Mouse (Mus musculus): ENCODE measurements around the gene Ppp1cb. TPM values are rescaled to one million over a fixed set of nuclear protein-coding genes. Genes with fewer than 3 reads are reported as not detected.
"Not testable (repeated sequence)": the region's sequence is repeated elsewhere in the genome, so short reads cannot be mapped to it uniquely, and the experiment has no call there.

The Ppp1cb gene
- 100 to 1,000 TPM; 400 to 449 (median 432) TPM for total RNA-seq (2022)

DNA sequence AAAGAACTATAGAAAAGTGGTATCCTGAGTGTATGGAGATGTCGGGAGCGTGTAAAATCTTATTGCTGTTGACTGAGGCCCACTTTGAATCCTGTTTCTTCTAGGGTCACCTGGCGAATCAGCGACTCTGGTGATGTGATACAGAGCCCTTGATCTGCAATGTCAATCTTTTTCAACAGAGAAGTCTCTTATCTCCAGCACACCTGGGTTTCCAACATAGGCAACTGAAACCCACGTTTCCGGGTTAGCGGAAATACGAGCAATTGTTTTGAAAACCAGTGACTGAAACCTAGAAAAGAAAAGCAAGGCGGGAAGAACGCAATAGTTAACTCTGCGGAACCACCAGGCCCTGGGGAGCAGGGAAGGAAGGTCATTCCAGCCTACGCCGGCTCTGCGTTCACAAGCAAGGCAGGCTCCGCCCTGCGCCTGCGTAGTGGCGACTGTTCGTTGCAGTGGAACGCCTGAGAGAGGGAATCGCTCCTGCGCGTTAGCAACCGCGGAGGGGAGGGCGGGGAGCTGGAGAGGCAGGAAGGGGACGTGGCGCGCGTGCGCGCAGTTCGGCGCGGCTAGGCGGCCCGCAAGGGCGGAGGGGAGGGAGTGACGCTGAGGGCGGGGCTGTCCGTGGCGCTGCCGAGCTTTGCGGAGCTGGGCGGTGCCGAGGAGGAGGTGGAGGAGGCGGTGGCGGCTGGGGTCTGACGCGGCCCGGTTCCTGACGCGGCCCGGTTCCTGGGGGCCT lies at the start of gene Ppp1cb:
Gene Ppp1cb (plus strand): TSS at position 436 of the 736 bp plus-strand sequence.
- DNase-seq (ENCODE audit: low spot score): peak; percentile 97

DNA sequence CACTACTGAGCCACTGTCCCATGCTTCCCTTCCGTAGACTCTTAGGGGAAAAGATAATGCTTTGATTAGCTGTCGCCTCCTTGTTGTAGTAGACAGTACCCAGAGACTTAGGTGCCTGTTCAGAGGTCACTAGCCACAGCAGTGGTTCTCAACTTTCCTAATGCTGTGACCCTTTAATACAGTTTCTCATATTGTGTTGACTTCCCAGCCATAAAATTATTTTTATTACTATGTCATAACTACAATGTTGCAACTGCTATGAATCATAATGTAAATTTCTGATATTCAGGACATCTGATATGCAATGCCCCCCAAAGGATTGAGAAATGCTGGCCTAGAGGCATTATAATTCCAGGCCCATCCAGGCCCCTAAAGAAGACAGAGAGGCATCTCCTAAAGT lies 48.9 kb upstream of the Ppp1cb start:
- no peak for DNase-seq (ENCODE audit: low spot score)

DNA sequence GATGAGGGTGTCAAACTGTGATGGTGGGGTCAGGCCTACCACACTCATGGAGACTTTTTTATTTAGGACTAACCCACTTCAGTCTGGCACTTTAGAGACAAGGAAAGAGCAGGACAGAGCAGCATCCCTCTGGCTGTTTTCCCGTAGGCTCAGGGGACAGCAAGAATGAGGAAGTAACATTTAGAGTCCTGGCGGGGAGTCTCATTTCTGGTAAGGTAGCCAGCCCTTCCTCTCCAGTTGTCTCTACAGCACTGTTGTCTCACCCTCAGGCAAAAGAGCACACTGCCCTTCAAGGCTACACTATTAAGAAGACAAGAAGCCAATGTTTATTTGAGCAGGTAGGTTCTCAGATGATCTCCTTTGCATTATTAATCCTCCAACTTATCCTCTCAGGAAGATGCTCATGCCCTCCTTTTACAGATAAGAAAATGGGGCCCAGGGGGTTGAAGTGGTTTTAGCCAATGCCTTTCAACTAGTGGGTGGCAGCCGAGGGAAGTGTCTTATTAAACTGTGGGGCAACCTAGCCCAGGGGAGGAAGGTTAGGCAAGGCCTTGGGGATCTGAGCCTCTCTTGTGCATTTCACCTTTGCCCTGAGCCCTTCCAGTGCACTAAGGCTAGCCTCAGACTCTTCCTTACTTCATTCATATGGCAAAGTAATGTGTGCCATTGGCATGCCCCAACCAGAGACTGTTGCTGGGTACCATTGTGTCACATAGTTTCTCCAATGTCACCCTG lies 47.5 kb upstream of the Ppp1cb start:
- DNase-seq (ENCODE audit: low spot score): no peak

DNA sequence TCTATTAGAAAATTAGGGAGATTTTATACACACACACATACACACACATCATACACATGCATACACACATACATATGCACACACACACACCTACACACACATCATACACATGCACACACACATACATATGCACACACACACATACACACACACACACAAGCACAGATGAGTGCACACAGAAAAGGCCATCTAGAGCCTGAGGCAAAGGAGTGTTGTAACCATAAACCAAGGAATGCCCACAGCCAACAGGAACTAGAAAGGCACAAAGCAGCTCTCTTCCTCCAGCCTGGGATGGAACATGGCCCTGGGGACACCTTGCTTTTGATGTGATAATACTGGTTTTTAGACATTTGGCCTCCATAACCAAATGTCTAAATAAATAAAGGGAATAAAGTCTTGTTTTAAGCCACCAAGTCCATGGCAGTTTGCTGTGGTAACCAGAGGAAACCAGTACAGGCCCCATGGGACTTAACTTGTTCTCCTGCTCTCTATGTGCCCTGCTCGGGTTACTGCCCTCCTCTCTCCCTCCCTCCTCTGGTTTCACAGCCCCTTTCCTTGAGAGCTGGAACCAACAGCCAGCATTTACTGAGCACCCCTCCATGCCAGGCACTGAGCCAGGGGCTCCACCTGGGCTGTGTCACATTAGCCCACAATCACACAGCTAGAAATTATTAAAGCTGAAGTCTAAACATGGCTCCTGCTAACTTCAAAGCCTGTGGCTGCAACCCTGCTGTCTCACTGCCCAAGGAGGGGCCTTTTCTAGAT lies 46.3 kb upstream of the Ppp1cb start:
- DNase-seq (ENCODE audit: low spot score): no peak

DNA sequence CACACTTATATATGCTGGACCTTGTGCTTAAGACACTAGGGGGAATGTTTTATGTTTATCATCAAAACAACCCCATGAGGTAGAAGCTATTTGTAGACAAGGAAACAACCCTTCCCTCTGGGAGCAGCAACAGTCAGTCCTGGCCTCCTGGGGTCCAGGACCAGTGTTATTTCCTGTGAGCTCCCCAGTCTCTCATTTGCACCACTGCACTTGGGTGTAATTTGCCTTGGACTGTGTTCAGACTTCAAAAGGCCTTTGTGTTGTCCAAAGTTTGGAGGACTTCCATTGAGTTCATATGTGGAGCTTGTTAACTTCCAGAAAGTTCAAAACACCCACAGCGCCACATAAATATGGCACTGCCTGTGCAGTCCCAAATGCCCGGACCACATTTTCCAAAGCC lies 45.6 kb upstream of the Ppp1cb start:
- peak; percentile 51 for DNase-seq (ENCODE audit: low spot score)

DNA sequence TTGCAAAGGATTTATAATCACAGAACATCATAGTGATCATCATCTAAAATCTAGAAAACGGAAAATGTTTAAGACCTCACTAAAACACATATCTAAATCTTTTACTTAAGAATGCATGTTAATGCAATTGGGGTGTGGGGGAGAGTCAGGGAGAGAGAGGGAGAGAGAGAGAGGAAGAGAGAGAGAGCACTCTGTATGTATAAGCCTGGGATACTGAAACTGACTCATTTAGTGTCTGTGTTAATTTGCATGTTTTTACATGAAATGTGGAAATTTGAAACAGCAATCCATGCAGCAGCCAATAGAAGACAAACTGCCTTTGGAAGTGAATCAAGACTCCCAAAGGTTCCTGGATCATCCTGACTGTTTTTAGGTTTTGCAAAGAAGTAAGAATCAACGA lies 45.1 kb upstream of the Ppp1cb start:
- no peak for DNase-seq (ENCODE audit: low spot score)

DNA sequence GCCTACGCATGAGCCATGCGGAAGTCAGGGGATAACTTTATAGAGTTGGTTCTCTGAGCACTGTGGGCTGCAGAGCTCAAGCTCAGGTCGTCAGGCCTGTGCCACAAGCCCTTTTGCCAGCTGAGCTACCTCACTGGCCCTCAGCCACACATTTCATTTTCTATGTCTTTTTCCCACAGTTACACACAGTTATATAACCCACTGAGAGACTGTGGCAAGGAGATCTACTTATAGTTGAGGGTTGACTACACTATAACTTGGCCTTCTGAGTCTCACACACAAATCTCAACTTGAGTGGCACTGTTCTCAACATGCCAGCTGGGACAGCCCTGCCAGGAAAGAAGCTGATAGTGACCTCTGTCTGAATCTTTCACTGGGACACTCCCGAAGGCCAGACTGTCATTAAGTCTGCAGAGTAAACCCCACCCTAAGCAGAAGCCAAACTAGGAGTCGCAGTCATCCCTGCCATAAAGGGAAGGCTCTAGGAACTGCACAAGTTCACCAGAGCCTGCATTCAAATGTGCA lies 44.1 kb upstream of the Ppp1cb start:
- no peak for DNase-seq (ENCODE audit: low spot score)

DNA sequence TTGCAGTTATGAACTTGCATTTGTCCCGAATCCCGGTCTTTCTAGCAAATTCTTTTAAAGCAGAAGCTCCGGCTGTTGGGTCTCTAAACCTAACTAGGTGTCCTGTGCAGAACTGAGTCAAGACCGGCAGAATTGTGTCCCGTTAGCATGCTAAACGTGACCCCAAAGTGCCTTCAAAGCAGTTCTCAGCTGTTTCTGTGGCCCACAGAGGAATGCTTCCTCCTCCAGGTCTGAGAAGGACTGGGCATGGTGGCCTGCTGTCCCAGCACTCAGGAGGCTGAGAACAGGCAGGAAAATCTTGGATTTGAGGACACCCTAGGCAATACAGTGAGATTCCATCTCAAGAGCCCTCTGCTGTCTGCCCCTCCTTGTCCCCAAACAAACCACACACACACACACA lies 43.1 kb upstream of the Ppp1cb start:
- DNase-seq (ENCODE audit: low spot score): no peak

DNA sequence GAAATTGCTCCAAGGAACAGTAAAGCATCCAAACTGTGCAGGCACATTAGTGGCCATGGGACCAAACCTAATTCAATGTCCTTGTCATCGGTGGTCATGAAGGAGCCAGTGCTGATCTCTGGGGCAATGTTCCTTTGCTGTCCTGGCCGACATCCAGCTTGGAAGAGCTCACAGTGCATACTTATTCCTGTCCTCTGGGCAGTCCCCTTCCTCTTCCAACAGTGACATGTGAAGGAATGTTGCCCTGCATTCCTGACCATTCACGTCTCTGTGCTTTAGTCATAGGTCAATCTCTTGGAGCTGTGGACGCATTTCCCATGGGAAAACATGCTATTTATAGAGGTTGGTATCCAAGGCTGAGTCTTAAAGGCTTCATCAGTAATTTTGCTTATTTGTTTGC lies 41.8 kb upstream of the Ppp1cb start:
- DNase-seq (ENCODE audit: low spot score): peak; percentile 77

DNA sequence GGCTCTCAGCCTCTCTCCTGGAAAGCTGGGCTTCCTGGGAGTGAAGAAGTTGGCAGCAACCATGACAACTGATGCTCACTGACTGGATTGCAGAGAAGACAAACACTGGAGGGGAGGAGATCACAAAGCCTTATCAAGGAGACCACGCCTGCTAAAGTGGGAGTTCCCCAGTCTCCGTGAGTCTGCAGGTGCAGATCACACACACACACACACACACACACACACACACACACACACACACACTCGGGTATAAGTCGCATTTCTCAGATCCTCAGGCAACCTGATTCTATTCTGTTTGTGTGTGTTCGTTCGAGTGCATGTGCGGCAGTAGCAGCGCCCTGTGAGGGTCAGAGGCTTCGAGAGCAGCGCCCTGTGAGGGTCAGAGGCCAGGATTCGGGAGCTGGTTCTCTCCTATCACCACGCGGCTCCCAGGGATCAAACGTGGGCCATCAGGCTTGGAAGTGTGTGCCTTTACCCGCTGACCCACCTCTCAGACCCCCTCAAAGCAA lies 36.5 kb upstream of the Ppp1cb start:
- DNase-seq (ENCODE audit: low spot score): no peak

DNA sequence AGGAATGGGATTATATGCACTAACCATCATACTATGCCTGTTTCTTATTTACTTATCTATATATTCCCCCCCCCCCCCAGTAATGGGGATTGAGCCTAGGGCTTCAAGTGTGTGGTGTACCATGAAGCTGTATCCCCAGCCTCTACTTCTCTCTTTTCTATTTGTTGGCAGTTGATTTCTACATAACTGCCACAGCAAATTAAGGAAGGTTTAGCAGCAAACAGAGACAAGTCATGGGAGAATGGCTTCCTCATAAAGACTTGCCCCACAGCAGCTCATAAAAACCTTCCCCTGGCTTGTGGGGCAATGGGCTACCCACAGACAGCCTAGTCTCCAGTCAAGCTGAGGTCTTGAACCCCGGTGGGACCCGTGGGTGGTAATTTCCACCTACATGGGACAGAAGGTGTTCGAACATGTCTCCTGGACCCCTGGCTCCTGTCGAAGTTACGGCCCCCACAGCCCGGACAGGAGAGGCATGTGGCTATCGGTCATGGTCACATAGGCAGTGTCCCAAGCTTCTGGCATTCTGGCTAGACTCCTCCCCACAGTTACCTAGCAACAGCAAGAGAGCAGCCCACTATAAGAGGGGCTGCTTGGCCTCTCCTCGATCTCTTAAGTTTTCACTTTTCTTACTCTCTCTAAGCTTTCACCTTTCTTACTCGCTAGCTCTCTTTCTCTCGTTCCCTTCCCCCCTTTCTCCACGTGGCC lies 35.1 kb upstream of the Ppp1cb start:
- DNase-seq (ENCODE audit: low spot score): no peak

DNA sequence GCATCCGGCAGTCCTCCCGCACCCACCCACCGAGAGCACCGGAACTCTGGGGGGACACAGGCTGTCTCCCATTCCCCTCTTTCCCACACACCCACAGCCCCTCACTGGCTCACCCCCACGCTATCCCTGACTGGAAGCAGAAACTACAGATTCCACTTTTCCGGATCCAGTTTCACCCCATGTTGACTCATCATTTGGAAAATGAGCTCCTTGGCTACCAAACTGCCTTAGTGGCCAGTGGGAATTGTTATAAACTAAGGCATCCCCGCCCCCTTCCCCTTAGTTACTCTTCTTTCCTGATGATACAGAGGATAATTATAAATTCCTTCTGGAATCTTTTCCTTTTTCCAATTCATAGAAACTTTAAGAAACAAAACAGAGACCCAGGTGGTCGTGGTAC lies 34.2 kb upstream of the Ppp1cb start:
- no peak for DNase-seq (ENCODE audit: low spot score)

DNA sequence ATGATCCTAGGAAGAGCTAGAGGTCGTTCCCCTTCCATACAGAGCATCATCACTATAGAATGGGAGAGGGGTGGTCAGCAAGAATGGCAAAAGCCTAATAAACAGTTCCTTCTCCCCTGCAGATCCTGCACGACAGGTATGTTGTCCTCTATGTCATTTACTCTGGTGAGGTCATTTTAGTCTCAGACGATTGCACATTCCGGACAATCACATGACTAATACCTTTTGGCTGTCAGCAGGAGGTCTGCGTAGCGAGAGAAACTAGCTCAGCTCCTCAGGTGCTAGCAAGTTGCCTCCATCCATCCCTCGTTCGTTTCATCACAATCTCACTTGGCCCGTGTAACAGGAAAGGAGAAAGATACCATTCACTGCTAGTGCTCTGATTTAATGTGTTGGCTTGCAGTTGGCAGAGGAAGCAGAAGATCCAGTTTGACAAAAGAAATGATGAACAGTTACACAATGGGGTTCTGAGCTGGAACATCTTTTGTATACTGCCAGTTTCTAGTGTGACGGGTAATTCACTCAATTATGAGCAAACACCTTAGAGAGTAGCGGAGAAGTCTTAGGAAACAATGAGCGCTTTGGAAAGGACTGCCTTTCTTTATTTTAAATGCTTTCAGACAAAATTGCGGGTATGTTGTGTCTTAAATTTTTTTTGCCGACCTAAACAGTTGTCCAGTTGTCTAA lies 33.0 kb upstream of the Ppp1cb start:
- DNase-seq (ENCODE audit: low spot score): no peak

DNA sequence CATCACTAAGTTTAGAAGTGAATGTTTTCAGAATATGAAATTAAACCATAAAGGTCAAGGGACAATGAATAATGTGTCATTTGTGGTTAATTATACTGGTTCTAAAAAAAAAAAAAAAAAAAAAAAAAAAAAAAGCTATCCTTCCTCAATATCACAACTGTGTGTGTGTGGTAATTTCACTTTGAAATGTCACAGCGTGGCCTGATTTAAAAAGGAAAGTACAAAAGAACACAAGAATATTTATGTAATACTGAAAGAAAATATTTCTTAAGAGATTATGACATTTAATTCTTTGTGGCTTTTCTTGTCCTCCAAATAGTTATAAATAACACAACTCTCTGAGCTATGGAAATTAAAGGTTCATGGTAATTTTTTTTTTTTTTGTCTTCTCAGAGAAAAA lies 28.2 kb upstream of the Ppp1cb start:
- DNase-seq (ENCODE audit: low spot score): no peak

DNA sequence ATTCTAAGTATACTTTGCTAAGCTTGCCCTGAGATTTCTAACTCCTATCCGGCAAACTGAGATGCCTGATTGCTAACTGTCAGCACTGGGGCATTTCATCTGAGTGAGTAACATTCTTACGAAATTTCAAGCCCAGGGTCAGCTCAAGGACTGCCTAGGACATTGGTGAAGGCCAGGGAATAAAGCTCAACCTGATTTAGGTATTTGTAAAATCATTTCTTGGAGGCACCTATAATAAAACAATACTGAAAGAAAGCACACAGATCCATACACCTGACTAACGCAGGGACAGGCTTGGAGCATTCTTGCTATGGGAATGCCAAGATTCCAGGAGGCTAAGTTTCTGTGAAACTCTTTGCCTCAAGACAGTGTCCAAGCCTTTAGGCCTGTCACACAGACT lies 24.3 kb upstream of the Ppp1cb start:
- DNase-seq (ENCODE audit: low spot score): not testable (repeated sequence)

DNA sequence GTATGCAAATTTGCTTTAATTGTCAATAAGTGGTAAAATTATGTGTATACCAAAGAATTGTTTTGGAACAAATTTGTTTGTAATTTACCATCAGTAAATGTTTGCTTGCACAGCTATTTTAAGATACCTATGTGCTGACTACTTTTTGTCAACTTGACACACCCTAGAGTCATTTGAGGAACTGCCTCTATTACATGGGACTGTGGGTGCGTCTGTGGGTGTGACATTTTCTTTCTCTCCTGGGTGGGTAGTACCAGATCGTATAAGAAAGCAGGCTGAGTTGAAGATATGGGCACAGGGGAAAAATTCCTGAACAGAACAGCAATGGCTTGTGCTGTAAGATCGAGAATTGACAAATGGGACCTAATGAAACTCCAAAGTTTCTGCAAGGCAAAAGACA lies 23.0 kb upstream of the Ppp1cb start:
- no peak for DNase-seq (ENCODE audit: low spot score)

DNA sequence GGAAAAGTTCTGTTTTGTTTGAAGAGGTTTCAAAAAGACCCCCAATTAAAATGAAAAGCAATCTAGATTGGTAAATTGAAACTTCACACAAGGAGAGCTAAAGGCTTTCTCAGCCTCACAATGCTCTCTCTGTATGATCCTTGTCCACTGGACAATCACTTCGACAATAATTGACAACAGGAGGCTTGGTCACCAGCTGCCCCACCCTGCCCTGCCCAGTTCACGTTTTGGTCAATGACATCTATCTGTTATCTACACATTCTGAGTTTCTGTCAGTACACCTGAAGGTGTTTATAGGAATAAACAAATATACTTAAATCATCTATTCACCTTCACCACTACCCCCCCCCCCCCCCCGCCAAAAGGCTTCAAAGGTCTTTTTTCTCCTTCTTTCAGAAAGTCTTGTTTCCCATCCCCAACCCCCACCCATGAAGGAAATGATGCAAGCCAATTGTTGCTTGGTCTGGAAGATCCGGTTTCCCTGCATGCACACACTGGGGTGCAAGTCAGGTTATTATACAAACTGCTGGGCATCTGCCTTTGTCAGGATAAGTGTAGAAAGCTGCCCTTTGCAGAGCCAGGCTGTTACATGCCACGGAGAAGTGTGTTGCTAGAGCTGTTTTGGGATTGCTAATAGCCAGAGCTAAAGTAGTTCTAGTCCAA lies 20.6 kb upstream of the Ppp1cb start:
- DNase-seq (ENCODE audit: low spot score): no peak

DNA sequence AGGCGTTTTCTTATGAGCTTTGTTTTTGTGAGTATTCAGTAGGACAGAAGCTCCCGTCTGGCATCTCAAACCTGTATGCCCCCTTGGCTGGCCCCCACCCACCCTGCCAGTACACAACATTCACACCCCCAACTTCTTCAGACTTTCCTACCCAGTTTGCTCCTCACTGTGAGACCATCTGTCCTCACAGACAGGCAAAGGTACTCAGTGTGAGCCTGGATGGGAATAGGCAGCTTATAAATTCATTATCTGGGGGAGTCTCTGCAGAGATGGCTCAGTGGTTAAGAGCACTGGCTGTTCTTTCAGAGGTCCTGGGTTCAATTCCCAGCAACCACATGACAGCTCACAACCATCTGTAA lies 20.1 kb upstream of the Ppp1cb start:
- no peak for DNase-seq (ENCODE audit: low spot score)

DNA sequence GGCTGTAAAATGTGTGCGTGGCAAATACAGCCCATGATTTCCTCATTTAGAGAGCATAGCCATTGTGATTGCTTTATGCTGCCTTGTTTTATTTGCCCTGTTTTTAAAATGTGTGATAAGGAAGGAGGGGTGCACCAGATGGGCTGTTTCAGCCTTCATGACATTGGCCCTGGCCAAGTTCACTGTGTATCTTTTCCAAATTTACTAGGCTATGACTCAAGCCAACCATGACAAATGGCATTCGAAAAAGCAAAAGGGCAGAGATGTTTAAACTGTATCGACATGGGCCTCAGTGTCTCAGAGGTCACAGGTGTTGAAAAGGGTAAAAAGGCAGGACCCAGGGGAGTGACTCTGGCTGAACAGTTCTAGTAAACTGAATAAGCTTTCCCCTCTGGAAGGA lies 17.3 kb upstream of the Ppp1cb start:
- peak; percentile 54 for DNase-seq (ENCODE audit: low spot score)

DNA sequence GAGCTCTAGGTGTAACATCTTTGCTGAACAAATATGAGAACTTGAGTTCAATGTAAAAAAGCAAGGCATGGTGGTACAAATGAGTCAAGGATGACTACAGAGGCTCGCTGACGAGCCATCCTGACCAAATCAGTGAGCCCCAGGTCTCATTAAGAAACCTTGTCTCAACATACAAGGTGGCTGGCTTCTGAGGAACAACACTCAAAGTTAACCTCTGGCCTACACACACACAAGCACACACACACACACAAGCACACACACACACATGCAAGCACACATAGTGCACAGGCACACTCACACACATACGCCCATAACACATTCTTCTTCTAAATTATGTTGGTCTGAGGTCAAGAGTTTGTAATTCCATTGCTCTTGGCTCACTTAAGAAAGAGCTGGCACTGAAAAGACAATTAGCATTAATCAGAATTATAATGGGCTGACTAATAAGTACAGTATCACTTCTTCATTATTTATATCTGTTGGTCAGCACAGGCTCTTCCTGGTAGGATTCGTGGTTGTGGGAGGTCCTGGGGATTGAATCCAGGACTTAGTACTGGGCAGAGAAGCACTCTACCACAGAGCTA lies 16.6 kb upstream of the Ppp1cb start:
- no peak for DNase-seq (ENCODE audit: low spot score)

All from heart, adult 8-10 months (tissue).